Mouse (Mus musculus) stomach, embryonic 14.5 days (tissue): Measurements from ENCODE around the gene Adamts18. TPM values are rescaled to one million over a fixed set of nuclear protein-coding genes. Genes with fewer than 3 reads are reported as not detected.

Experiments
- ATAC-seq: fragments of 200-750 bp; cut with Nextera tagmentation; 2 replicates; pipeline ENCODE4 v1.8.0; 2017; ENCODE audit warnings: low read depth, moderate TSS enrichment; ENCODE audit not compliant: insufficient number of reproducible peaks, insufficient read depth, low FRiP score
- H3K27ac ChIP-seq: fragments of 300-500 bp; sonication (generic); 2 replicates; pipeline ENCODE4 v1.5.1; 2014; ENCODE audit warnings: mild to moderate bottlenecking, low read length, moderate library complexity, mixed read lengths
- H3K27me3 ChIP-seq: fragments of 300-500 bp; sonication (generic); 2 replicates; pipeline ENCODE4 v1.6.1; 2014; ENCODE audit warnings: low read length, control low read depth, mixed read lengths; ENCODE audit not compliant: control insufficient read depth, insufficient read depth
- H3K36me3 ChIP-seq: fragments of 300-500 bp; sonication (generic); 2 replicates; pipeline ENCODE4 v1.6.1; 2014; ENCODE audit warnings: mild to moderate bottlenecking, control low read depth, low read length, moderate library complexity, mixed read lengths; ENCODE audit not compliant: control insufficient read depth, insufficient read depth
- H3K4me1 ChIP-seq: fragments of 300-500 bp; sonication (generic); 2 replicates; pipeline ENCODE4 v1.6.1; 2014; ENCODE audit warnings: low read length, control low read depth, mixed read lengths; ENCODE audit not compliant: control insufficient read depth, insufficient read depth
- H3K4me2 ChIP-seq: fragments of 300-500 bp; sonication (generic); replicated peaks from 2 replicates; pipeline ENCODE4 v1.6.1; 2014; ENCODE audit warnings: low read depth, low read length, control low read depth
- H3K4me3 ChIP-seq: fragments of 300-500 bp; sonication (generic); 2 replicates; pipeline ENCODE4 v1.5.1; 2014; ENCODE audit warnings: low read depth, low read length, control low read depth
- H3K9ac ChIP-seq: fragments of 300-500 bp; sonication (generic); replicated peaks from 2 replicates; pipeline ENCODE4 v1.6.1; 2014; ENCODE audit warnings: low read depth, mild to moderate bottlenecking, control low read depth, low read length, moderate library complexity, mixed read lengths
- H3K9me3 ChIP-seq: fragments of 300-500 bp; sonication (generic); 2 replicates; pipeline ENCODE4 v1.6.1; 2016; ENCODE audit warnings: low read depth, low read length, control low read depth; ENCODE audit not compliant: control insufficient read depth
- WGBS: fragments of 180-500 bp; shearing (Covaris S2); extraction: QIAGEN DNeasy Blood & Tissue Kit; methylation state at CpG from one replicate; pipeline ENCODE4 v1.1.7; 2014; 5-methylcytosine and 5-hydroxymethylcytosine counted together
- polyA plus RNA-seq: library from polyadenylated mRNA; unstranded; fragments of >200 nt; fragmentation: Nextera tagmentation; extraction: Ambion mirVana; gene quantifications from 2 replicates; pipeline ENCODE4 v1.2.1, GENCODE M21; 2014

Adamts18 gene
- polyA plus RNA-seq, 1 experiment from 2014 or later = 1.5 TPM

GRCm38 (mm10) chr8:113721459-113721858 is 127.1 kb downstream of the Adamts18 start:
- no peak for ATAC-seq
- H3K4me2 ChIP-seq = no peak overlapping the region
- H3K27me3 ChIP-seq = no peaks in the 10 kb centered on the region
- H3K9me3 ChIP-seq = no peaks in the 10 kb centered on the region
- no peak overlapping the region for H3K27ac ChIP-seq
- no peak overlapping the region for H3K4me3 ChIP-seq
- H3K36me3 ChIP-seq = no peaks in the 10 kb centered on the region
- peaks cover 3% of the 10 kb centered on the region; the same call in 1 of the 2 replicates for H3K4me1 ChIP-seq
- H3K9ac ChIP-seq = no peak overlapping the region
- 64% methylated on average over 13 of the region's 13 CpGs for WGBS

- no peak overlapping the region for H3K9ac ChIP-seq
- H3K27me3 ChIP-seq = no peaks in the 10 kb centered on the region
- no peaks in the 10 kb centered on the region for H3K36me3 ChIP-seq
- H3K4me3 ChIP-seq = no peak overlapping the region
- H3K4me1 ChIP-seq = no peaks in the 10 kb centered on the region
- ATAC-seq = no peak
- WGBS = 81% methylated on average over 7 of the region's 7 CpGs
- no peak overlapping the region for H3K27ac ChIP-seq
- H3K4me2 ChIP-seq = no peak overlapping the region
- H3K9me3 ChIP-seq = no peaks in the 10 kb centered on the region
Observed at GRCm38 (mm10) chr8:113704968-113705367, 143.6 kb downstream of the Adamts18 start.

- WGBS = 68% methylated on average over 14 of the region's 14 CpGs
- H3K27ac ChIP-seq = no peak overlapping the region
- no peaks in the 10 kb centered on the region for H3K36me3 ChIP-seq
- H3K4me1 ChIP-seq = no peaks in the 10 kb centered on the region
- no peaks in the 10 kb centered on the region for H3K27me3 ChIP-seq
- no peak overlapping the region for H3K4me2 ChIP-seq
- H3K9ac ChIP-seq = no peak overlapping the region
- no peaks in the 10 kb centered on the region for H3K9me3 ChIP-seq
- no peak for ATAC-seq
- H3K4me3 ChIP-seq = no peak overlapping the region
Observed at GRCm38 (mm10) chr8:113691622-113692343, 156.8 kb downstream of the Adamts18 start.

GRCm38 (mm10) chr8:113688543-113688915 is 160.0 kb downstream of the Adamts18 start:
- H3K9me3 ChIP-seq = no peaks in the 10 kb centered on the region
- no peaks in the 10 kb centered on the region for H3K27me3 ChIP-seq
- H3K4me2 ChIP-seq = no peak overlapping the region
- no peaks in the 10 kb centered on the region for H3K36me3 ChIP-seq
- no peak overlapping the region for H3K4me3 ChIP-seq
- ATAC-seq = no peak
- H3K9ac ChIP-seq = no peak overlapping the region
- no peaks in the 10 kb centered on the region for H3K4me1 ChIP-seq
- WGBS = 84% methylated on average over 8 of the region's 8 CpGs
- H3K27ac ChIP-seq = no peak overlapping the region

GRCm38 (mm10) chr8:113687889-113688542 is 160.5 kb downstream of the Adamts18 start:
- ATAC-seq = no peak
- H3K27me3 ChIP-seq = no peaks in the 10 kb centered on the region
- H3K4me2 ChIP-seq = no peak overlapping the region
- H3K9ac ChIP-seq = no peak overlapping the region; the same call in 1 of the 2 replicates
- WGBS = 73% methylated on average over 17 of the region's 17 CpGs
- H3K4me3 ChIP-seq = no peak overlapping the region
- H3K36me3 ChIP-seq = no peaks in the 10 kb centered on the region
- no peaks in the 10 kb centered on the region for H3K9me3 ChIP-seq
- no peaks in the 10 kb centered on the region for H3K4me1 ChIP-seq
- no peak overlapping the region for H3K27ac ChIP-seq

GRCm38 (mm10) chr8:113679361-113679760 is 169.2 kb downstream of the Adamts18 start:
- H3K36me3 ChIP-seq = no peaks in the 10 kb centered on the region
- 78% methylated on average over 3 of the region's 3 CpGs for WGBS

GRCm38 (mm10) chr8:113676811-113677210 is 171.7 kb downstream of the Adamts18 start:
- WGBS = 86% methylated on average over 1 of the region's 1 CpGs
- Histone ChIP-seq H3K4me1 (no peaks in the 10 kb centered on the region), H3K4me2 (no peak overlapping the region), H3K27ac (no peak overlapping the region), H3K9me3 (no peaks in the 10 kb centered on the region), H3K4me3 (no peak overlapping the region), H3K36me3 (no peaks in the 10 kb centered on the region), H3K9ac (no peak overlapping the region), H3K27me3 (no peaks in the 10 kb centered on the region)
- no peak for ATAC-seq

More at GRCm38 (mm10) chr8:113679361-113679760, 169.2 kb downstream of the Adamts18 start:
- Histone ChIP-seq H3K4me1 (no peaks in the 10 kb centered on the region), H3K4me3 (no peak overlapping the region), H3K27me3 (no peaks in the 10 kb centered on the region), H3K9ac (no peak overlapping the region), H3K4me2 (no peak overlapping the region), H3K27ac (no peak overlapping the region), H3K9me3 (no peaks in the 10 kb centered on the region)
- ATAC-seq = no peak

GRCm38 (mm10) chr8:113675281-113675680 is 173.3 kb downstream of the Adamts18 start:
- ATAC-seq = no peak

More at GRCm38 (mm10) chr8:113675281-113675680, 173.3 kb downstream of the Adamts18 start:
- no peak overlapping the region for H3K9ac ChIP-seq
- no peaks in the 10 kb centered on the region for H3K27me3 ChIP-seq
- H3K4me3 ChIP-seq = no peak overlapping the region
- no peaks in the 10 kb centered on the region for H3K4me1 ChIP-seq
- no peaks in the 10 kb centered on the region for H3K36me3 ChIP-seq
- H3K9me3 ChIP-seq = no peaks in the 10 kb centered on the region
- no peak overlapping the region for H3K4me2 ChIP-seq
- no peak overlapping the region for H3K27ac ChIP-seq
- WGBS = 75% methylated on average over 2 of the region's 2 CpGs
